Mouse (Mus musculus): ENCODE data around the gene Slc5a4b.
"Not testable (repeated sequence)": the region's sequence is repeated elsewhere in the genome, so short reads cannot be mapped to it uniquely, and the experiment has no call there.

The Slc5a4b gene

GRCm38 (mm10) chr10:76110861-76111260, at the start of gene Slc5a4b:
Gene Slc5a4b, minus strand, starts transcription at chr10:76110961.
- DNase-seq (ENCODE audit: extremely low spot score), result no peak

GRCm38 (mm10) chr10:76158009-76158408, 47.2 kb upstream of the Slc5a4b start:
- no peak for DNase-seq (ENCODE audit: extremely low spot score)

DNA sequence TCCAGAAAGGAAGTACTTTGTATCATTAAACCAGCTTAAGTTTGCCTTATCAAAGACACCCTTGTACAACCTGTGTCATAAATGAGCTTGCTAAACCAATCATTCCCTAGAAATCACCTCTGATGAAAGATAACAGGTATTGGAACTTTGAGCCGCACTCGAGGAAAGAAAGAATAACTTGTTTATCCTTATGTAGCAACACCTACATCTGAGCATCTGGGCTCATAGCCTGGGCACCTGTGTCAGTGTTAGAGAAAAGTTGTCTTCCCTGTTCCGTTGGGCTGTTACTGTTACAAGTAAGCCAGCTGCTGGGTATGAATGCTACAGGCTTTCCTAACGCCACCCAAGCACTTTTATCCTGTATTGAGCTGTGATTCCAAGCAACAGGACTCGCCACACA, 46.8 kb upstream of the Slc5a4b start:
- DNase-seq (ENCODE audit: extremely low spot score), result no peak

DNA sequence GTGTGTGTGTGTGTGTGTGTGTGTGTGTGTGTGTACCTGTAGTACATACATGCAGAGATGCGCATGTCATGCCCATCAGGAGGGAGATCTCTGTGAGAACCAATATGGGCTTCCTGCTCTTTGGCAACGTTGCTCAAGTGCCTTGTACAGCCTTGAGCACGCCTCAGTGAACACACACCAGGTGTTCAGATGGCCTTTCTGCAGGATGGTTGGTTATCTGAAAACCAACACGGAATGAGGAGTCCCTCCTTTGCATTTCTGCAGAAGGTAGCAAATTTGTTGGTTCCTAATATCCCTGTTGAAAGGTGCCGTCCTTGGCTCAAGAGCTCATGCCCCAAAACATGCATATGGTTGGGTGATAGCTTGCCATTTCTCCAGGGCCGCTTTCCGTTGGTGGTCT, 45.1 kb upstream of the Slc5a4b start:
- DNase-seq (ENCODE audit: extremely low spot score), result no peak

DNA sequence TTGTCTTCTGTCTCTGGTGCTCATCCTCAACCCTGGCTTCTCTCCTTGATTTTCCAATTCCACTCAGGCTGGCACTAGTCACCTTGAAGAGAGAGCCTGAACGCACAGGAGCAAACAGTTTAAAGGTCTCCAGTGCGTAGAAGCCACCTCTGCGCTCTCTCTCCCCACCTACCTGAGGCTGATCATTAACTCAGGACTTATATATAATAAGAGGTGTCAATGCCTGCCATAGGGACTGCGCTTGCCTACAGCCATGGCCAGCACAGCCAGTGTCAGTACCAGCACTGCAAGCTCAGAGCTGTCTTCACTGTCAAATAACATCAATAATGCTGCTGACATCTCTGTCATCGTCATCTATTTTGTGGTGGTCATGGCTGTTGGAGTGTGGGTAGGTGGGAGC, 36.5 kb upstream of the Slc5a4b start, which contains the start of gene Slc5a4a:
Gene Slc5a4a (plus strand): TSS at position 174 of the 400 bp plus-strand sequence.
- no peak for DNase-seq (ENCODE audit: extremely low spot score)

DNA sequence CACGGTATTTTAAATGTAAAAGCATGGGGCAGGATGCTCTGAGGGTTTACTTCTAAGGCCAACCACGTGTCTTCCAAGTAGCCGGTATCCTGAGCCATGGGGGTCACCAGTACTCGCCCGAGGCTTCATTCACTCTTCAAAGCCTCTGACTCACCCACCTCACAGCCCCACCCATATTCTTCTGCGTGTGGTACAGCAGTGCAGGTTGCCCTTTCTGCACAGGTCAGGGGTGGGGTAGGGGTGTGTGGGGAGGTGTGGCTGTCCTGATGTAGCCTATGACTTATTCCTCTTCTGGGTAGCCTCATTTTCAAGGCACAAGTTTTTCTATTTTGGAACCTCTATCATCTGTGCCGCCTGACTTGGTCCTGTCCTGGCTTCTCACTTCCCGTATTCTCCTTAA, 36.1 kb upstream of the Slc5a4b start:
- DNase-seq (ENCODE audit: extremely low spot score), result no peak

DNA sequence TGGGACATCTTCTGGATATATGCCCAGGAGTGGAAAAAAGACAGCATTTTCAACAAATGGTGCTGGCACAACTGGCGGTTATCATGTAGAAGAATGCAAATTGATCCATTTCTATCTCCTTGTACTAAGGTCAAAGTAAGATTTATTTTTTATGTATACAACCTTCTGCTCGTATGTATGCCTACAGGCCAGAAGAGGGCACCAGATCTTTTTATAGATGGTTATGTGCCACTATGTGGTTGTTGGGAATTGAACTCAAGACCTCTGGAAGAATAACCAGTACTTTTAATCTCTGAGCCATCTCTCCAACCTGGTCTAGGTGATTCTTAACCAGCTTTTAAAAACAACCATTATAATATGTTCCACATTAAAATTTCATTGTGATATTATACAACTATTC, 25.6 kb upstream of the Slc5a4b start:
- DNase-seq (ENCODE audit: extremely low spot score), result no peak

DNA sequence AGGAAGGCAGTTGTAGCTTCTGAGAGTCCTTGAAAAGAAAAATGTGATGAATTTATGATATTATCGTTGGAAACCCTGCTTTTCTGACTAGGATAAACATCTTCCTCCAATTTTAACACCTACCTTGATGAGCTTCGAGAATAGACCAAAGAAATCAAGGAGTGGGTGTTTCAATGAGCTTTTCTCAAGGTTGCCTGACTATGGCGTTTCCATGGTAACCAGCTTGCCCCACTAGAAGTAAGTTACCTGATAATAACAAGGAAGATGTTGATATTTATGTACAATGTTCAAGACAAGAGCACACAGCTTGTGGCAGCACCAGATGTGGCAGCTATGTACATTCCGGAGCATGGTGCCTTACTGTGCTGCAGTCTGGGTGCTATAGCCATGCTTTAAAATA, 21.7 kb upstream of the Slc5a4b start:
- DNase-seq (ENCODE audit: extremely low spot score), result no peak

- DNase-seq (ENCODE audit: extremely low spot score), result no peak
Observed at GRCm38 (mm10) chr10:76121495-76121894, 10.7 kb upstream of the Slc5a4b start.

- no peak for DNase-seq (ENCODE audit: extremely low spot score)
Observed at GRCm38 (mm10) chr10:76120124-76120711, 9.5 kb upstream of the Slc5a4b start.

DNA sequence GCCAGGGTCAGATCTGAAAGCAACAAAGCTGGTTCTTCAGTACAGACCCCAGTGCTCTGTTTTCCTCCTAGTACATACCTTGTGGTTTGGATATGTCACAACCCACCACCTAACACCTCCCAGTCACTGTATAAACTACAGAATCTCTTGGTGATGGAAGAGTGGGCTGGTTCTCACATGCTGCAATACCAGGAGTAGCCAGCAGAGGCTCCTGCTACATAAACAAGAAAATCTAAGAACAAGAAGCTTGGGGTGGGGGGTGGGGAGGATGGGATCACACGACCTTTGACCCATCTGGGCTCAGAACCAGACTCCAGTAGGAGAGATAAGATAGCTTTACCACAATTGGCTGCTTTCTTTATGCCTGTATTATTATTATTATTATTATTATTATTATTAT, 8.0 kb upstream of the Slc5a4b start:
- DNase-seq (ENCODE audit: extremely low spot score), result peak; percentile 17

DNA sequence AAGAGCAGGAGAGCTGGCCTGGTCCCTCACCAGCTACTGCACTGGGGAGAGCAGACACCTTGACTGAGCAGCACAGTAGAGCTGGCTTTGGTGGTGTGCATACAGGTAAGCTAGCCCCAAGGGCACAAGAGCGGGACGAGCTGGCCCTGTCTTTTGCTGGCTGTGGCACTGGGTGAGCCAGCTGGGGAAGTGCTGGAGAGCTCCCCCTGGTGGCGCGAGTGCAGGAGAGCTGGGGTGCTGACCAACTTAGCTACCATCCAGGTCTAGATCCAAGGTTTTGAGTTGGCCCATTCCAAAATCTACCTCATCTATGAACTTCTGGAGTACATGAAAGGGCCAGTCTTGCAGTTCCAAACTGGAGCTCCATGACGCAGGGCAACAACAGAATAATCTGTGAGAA, 7.2 kb upstream of the Slc5a4b start:
- peak; percentile 42 for DNase-seq (ENCODE audit: extremely low spot score)

DNA sequence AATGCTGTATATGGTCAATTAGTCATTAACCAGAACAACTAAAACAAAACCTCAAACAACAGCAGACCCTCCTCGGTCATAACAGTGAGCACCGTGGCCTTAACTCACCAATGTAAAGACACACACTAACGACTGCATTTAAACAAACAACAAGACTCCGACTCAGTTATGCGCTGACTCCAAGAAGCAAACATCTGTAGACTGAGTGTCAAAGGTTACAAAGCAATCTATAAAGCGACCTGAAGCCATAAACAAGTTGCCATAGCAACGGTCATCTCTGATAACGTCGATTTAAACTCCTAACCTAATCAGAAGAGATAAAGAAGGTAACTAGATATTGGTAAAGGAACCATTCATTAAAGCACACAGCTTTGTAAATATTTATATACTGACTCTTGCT, 13.4 kb downstream of the Slc5a4b start:
- no peak for DNase-seq (ENCODE audit: extremely low spot score)

DNA sequence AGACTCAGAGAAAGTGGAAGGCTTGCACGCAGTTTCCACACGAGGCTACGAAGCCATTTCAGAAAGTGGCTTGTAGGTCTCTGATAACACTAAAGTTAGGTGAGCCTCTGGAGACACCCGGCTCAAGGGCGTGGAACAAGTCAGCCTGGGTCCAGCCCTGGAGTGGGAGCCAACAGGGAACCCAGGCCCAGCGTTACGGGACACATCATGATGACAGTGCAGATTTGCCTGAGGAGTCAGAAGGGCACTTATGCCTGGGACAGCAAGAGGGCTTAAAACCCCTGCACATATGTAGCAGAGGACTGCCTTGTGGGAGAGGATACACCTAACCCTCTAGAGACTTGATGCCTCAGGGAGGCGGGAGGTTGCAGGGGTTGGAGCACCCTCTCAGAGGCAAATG, 14.2 kb downstream of the Slc5a4b start:
- no peak for DNase-seq (ENCODE audit: extremely low spot score)

DNA sequence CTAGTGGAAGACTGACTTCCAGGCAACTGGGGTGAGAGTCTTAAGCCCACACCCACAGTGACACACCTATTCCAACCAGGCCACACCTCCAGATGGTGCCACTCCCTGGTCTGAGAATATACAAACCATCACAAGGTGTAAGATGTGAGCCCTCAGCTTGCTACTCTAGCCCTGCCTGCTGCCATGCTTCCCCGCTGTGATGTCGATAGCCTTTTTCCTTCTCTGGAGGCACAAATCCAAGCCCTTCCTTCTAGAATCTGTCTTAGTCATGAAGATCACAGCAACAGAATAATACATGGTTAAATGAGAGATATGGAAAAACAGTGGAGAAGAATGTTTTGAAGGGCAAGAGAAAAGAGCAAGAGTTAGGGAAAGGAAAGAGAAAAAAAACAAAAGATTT, 33.8 kb downstream of the Slc5a4b start:
- DNase-seq (ENCODE audit: extremely low spot score), result not testable (repeated sequence)

- DNase-seq (ENCODE audit: extremely low spot score), result not testable (repeated sequence)
Observed at GRCm38 (mm10) chr10:76072080-76072479, 38.7 kb downstream of the Slc5a4b start.

DNA sequence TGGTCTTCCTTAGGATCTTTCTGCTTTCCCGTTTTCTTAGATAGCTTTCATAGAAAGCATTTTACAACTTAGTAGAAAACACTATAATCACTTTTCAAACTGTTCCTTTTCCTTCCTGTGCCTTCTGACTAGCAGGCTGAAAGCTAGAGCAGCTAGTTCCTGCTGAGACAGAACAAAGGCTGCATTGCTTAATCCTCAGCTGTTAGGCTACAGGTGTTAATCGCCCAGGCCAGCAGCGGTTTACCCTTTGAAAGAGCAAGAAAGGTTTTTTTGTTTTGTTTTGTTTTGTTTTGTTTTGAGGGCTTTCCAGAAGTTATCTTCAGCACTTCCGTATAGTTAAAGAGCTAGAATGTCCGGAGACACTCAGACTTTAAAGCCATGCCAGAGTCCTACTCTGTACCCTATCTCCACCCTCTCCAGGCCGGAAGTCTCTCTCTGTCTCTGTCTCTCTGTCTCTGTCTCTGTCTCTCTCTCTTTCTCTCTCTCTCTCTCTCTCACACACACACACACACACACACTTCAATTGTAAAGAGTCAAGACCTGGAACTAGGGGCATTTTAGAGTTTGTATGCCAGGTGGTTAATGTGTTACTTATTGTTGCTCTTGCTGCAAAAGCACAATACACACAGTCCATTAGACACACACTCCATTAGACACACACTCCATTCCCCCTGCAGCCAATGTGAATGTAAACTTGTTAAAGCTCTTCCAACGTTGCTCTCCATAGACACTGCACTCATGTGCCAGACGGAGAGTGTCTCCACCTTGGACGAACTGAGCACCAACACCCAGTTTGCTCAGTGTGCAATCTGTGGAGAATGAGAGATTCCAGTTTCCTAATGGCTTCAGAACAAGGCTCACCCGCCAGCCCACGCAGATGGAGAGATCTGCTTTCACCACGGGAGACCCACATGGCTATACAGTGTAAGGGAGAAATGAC, 42.8 kb downstream of the Slc5a4b start:
- no peak for DNase-seq (ENCODE audit: extremely low spot score)

GRCm38 (mm10) chr10:76062439-76062838, 48.3 kb downstream of the Slc5a4b start:
- no peak for DNase-seq (ENCODE audit: extremely low spot score)

GRCm38 (mm10) chr10:76051860-76052259, 58.9 kb downstream of the Slc5a4b start:
- no peak for DNase-seq (ENCODE audit: extremely low spot score)

- no peak for DNase-seq (ENCODE audit: extremely low spot score)
Observed at GRCm38 (mm10) chr10:76048967-76049366, 61.8 kb downstream of the Slc5a4b start.

DNA sequence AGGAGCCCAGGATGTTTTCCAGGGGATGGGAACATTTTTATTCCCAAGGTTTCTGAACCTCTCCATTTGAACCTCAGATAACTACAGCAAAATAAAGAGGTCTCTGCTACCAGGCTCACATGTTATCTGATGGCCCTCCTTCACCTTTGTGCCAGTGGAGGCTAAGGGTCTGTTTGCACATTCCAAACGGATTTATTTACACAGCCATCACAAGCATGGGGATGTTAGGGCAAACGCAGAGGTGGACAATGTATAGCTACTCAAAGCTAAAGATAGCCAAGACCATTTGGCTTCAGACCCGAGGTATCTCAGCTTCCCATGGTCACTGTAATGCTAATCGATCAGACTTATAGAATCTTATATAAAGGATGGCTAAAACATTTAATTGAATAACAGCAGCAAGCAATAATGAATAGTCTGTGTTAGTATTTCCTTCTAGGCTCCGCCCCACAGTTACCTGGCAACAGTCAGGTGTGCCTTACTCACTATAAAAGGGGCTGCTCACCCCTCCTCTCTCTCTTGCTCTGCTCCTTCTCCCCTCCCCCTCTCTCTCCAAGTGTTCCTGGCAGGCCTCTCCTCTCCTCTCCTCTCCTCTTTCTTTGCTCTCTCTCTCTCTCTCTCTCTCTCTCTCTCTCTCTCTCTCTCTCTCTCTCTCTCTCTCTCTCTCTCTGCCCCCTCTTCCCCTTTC, 63.4 kb downstream of the Slc5a4b start:
- no peak for DNase-seq (ENCODE audit: extremely low spot score)

GRCm38 (mm10) chr10:76046754-76047153, 64.0 kb downstream of the Slc5a4b start:
- no peak for DNase-seq (ENCODE audit: extremely low spot score)

DNA sequence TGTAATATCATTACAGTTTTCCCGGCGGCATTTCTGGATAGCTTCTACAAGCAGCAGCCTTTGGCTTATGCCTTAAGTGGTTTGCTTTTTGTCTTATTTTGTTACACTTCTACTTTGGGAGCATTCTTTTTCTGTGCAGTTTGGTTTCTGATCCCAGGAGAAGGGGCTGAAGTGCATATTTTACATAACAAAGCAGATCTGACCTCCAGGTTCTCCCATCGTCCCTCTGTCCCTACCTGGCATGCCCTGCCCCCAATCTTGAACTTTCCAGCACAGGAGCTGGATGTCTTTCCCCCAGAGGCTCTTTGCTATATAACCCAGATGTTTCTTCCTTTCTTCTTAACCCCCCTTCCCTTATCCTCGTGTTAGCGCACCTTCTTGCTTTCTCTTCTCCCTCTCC, 65.4 kb downstream of the Slc5a4b start:
- no peak for DNase-seq (ENCODE audit: extremely low spot score)
